Mouse (Mus musculus): ENCODE results near the gene Ptpn22. TPM values are rescaled to one million over a fixed set of nuclear protein-coding genes. Genes with fewer than 3 reads are reported as not detected.

Gene Ptpn22
- polyA plus RNA-seq, 1 experiment from 2014 or later, result 0.58 TPM

DNA sequence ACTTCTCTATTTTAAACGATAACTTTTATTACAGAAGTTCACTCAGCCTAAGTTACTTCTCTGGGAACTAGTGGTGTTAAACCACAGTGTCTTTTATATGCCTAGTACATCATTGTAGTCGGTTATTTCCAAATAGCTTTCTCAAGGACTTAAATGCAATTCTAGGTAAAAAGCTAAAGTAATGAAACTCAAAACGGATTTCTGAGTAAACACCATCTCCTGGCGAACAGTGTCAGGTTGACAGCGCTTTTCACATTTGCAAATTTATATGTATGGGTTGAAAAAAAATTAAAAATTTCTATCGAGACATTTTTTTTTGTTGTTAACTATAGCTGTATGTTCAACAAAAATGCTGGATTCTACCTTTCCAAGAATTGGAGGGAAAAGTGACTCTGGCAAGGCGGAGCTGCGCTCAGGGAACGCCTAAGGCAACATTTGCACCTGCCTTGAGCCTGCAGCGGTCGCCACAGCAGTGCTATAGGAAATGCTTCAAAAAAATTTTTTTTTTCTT lies 53.9 kb downstream of the Ptpn22 start:
- WGBS, result 4% methylated on average over 11 of the region's 11 CpGs
- Histone ChIP-seq H3K27me3 (no peaks in the 10 kb centered on the region), H3K9ac (peak overlapping the region; percentile 78), H3K9me3 (replicated peaks) (no peaks in the 10 kb centered on the region), H3K4me2 (peak overlapping the region; percentile 74), H3K4me1 (peaks cover 11% of the 10 kb centered on the region), H3K4me3 (replicated peaks) (peak overlapping the region; percentile 72), H3K27ac (peak overlapping the region; percentile 93), H3K36me3 (no peaks in the 10 kb centered on the region)
- ATAC-seq (replicated peaks; ENCODE audit: low FRiP score), result no peak; the same call in 1 of the 2 replicates

DNA sequence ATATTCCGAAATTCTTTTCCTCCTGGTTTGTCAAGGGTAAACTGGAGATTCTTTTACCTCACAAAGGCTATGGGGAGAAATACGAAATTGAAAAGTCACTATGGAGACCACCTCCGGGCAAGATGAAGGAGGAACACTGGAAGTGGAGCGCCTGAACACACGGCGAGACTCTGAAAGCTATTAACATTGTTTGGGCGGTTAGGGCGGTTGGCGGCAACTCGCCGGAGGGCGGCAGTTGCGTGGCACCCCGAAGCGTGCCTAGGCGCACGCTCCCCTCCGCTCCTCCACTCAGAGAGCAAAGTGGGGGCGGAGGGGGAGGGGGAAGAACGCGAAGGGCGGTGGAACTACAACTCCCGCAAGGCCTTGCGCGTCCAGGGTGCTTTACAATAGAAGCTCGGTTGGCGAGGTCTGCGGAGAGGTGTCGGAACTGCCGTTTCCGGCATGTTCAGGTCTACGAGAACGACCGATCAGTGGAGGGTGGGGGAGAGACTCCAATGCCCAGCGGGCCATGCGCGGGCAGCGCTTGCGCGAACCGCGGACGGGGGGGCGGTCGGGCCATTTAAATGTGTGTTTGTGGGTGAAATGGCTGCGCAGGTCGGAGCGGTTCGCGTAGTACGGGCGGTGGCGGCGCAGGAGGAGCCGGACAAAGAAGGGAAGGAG lies 54.5 kb downstream of the Ptpn22 start, which contains the start of gene Rsbn1:
Rsbn1 (plus strand) TSS at position 111 of the 660 bp plus-strand sequence.
- Histone ChIP-seq H3K36me3 (no peaks in the 10 kb centered on the region), H3K27me3 (no peaks in the 10 kb centered on the region), H3K9me3 (replicated peaks) (no peaks in the 10 kb centered on the region), H3K27ac (peak within 1 kb of the TSS; percentile 93), H3K4me3 (replicated peaks) (peak within 1 kb of the TSS; percentile 72), H3K4me1 (peaks cover 11% of the 10 kb centered on the region), H3K9ac (peak within 1 kb of the TSS; percentile 78), H3K4me2 (peak within 1 kb of the TSS; percentile 74)
- ATAC-seq (replicated peaks; ENCODE audit: low FRiP score), result peak; percentile 100
- under 1% methylated on average over 53 of the region's 55 CpGs for WGBS

DNA sequence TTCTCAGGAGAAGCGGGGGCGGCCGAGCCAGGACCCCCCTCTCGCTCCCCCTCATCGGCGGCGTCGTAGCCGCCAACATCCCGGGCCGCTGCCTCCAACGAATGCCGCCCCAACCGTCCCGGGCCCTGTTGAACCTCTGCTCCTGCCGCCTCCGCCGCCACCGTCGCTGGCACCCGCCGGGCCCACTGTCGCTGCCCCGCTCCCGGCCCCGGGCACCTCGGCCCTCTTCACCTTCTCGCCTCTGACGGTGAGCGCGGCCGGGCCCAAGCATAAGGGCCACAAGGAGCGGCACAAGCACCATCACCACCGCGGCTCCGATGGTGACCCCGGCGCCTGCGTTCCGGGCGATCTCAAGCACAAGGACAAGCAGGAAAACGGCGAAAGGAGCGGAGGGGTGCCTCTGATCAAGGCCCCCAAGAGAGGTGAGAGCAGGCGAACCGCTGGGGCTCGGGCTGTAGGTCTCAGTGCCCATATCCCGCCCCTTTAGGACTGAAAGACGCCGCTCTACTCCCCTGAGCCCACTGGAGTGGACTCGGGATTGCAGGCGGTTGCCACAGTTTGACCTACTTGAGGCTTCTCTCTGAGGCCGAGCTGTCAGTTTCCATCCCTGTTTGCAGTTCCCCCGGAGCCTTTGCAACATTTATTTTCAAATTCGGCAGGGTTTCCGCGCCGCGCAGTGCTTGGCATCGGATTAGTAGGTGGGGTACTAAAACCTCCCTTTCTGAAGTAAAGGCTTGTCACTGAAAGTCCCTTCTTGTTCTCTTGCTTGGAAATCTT lies 55.3 kb downstream of the Ptpn22 start:
- WGBS, result under 1% methylated on average over 55 of the region's 60 CpGs
- H3K4me2 ChIP-seq, result peak overlapping the region; percentile 74
- H3K4me3 ChIP-seq (replicated peaks), result peak overlapping the region; percentile 72
- H3K4me1 ChIP-seq, result peaks cover 11% of the 10 kb centered on the region
- ATAC-seq (replicated peaks; ENCODE audit: low FRiP score), result peak; percentile 61
- peak overlapping the region; percentile 93 for H3K27ac ChIP-seq
- no peaks in the 10 kb centered on the region for H3K27me3 ChIP-seq
- H3K9ac ChIP-seq, result peak overlapping the region; percentile 78
- H3K36me3 ChIP-seq, result peaks cover 4% of the 10 kb centered on the region; the same call in 1 of the 2 replicates
- no peaks in the 10 kb centered on the region for H3K9me3 ChIP-seq (replicated peaks)

DNA sequence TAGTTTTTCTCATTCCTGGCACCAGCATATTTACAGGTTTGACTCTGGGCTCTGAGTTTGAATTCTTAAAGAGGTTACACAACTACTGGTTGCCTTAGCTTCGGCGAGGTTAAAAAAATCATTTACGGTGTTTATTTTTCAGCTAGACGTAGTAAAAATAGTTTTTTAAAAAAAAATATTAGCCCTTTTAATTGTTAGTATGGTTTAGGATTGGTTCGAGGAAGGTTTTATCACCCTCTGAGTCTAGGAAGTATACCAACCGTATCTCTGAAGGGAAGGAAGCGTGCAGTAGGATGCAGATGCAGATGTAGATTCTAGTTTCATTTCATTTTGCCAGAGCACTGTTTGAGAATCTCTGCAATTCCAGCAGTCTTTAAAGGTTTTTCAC lies 55.9 kb downstream of the Ptpn22 start:
- Histone ChIP-seq H3K4me2 (peak overlapping the region; percentile 74), H3K36me3 (peaks cover 5% of the 10 kb centered on the region; the same call in 1 of the 2 replicates), H3K4me3 (replicated peaks) (peak overlapping the region; percentile 72), H3K9me3 (replicated peaks) (no peaks in the 10 kb centered on the region), H3K27me3 (no peaks in the 10 kb centered on the region), H3K9ac (peak overlapping the region; percentile 78), H3K4me1 (peaks cover 11% of the 10 kb centered on the region), H3K27ac (0 out of 2 replicates have a peak overlapping the region, but pooled peaks have one; percentile 93)
- ATAC-seq (replicated peaks; ENCODE audit: low FRiP score), result no peak
- 3% methylated on average over 7 of the region's 7 CpGs for WGBS

DNA sequence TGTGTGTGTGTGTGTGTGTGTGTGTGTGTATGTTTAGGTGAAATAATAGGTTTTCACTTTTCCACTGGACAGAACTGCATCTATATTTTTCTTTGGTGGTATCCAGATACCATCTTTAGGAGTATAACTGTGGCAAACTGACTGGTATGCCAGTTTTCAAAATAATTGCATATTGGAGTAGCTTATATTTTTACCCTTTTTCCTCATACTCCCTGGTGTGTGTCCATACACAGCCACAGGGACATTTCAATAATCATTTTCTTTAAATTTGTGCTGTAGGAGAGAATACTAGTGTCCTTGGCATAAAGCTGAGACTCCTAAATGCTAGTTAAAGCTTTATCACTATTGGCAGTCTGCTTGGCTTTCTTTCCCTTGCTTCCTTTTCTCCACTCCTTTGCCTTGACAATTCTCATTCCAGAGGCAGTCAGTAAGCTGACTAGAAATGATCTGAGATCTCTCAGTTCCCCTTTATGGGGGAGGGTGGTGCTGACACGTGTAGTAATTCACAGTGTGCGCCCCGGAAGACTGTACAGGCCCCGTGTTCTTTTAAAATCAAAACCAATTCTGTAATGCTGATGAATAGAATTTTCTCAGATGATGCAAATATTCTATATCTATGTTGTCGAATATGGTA lies 56.7 kb downstream of the Ptpn22 start:
- H3K27me3 ChIP-seq, result no peaks in the 10 kb centered on the region
- peak overlapping the region; percentile 11; the same call in 1 of the 2 replicates for H3K9ac ChIP-seq
- peaks cover 5% of the 10 kb centered on the region; the same call in 1 of the 2 replicates for H3K36me3 ChIP-seq
- ATAC-seq (replicated peaks; ENCODE audit: low FRiP score), result no peak
- peak overlapping the region; percentile 28 for H3K4me3 ChIP-seq (replicated peaks)
- H3K27ac ChIP-seq, result no peak overlapping the region
- H3K4me2 ChIP-seq, result peak overlapping the region; percentile 74
- H3K4me1 ChIP-seq, result peaks cover 11% of the 10 kb centered on the region
- 26% methylated on average over 5 of the region's 5 CpGs for WGBS
- H3K9me3 ChIP-seq (replicated peaks), result no peaks in the 10 kb centered on the region

DNA sequence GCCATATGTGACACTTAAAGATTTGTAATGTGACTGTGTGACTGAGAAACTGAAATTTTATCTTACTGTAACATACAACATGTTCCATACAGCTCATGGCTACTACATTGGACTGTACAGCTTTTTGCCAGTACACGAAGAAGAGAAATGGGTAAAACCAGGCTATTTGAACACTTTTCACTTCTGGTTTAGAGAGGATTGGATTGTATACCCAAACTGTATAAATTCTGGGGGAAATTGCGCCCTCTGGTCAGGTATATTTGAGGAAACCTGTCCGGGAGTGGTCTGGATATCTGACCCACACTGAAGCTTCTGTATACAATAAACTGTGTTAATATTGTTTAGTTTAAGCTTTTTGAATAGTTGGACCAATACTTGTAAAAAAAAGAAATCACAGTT lies 57.2 kb downstream of the Ptpn22 start:
- peak overlapping the region; percentile 11; the same call in 1 of the 2 replicates for H3K9ac ChIP-seq
- peaks cover 11% of the 10 kb centered on the region for H3K4me1 ChIP-seq
- H3K4me2 ChIP-seq, result peak overlapping the region; percentile 74
- no peaks in the 10 kb centered on the region for H3K9me3 ChIP-seq (replicated peaks)
- 60% methylated on average over 3 of the region's 3 CpGs for WGBS
- no peak overlapping the region for H3K27ac ChIP-seq
- peak overlapping the region; percentile 28 for H3K4me3 ChIP-seq (replicated peaks)
- H3K27me3 ChIP-seq, result no peaks in the 10 kb centered on the region
- H3K36me3 ChIP-seq, result peaks cover 5% of the 10 kb centered on the region; the same call in 1 of the 2 replicates
- no peak for ATAC-seq (replicated peaks; ENCODE audit: low FRiP score)

DNA sequence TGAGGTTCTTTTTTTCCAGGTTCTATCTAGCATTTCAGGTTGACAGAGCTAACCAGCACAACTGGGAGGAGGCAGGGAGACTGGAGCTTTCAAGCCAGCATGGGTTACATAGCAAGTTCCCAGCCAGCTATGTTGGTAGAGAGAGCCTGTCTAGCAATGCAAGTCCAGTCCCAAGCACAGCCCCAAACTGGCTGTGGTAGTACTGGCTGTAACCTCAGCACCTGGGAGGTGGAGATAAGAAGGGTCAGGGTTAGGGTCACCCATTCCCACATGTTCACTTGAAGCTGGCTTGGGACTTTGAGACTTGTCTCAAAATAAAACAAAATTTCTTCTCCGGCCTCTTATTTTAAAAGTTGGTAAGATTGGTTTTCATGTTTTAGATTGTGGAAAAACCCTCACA lies 60.5 kb downstream of the Ptpn22 start:
- Histone ChIP-seq H3K36me3 (peaks cover 5% of the 10 kb centered on the region; the same call in 1 of the 2 replicates), H3K9me3 (replicated peaks) (no peaks in the 10 kb centered on the region), H3K27me3 (no peaks in the 10 kb centered on the region), H3K4me1 (peaks cover 18% of the 10 kb centered on the region), H3K4me3 (replicated peaks) (no peak overlapping the region), H3K4me2 (no peak overlapping the region), H3K27ac (no peak overlapping the region), H3K9ac (no peak overlapping the region)
- 95% methylated on average over 1 of the region's 1 CpGs for whole genome bisulfite sequencing
- no peak for ATAC-seq (replicated peaks; ENCODE audit: low FRiP score)

DNA sequence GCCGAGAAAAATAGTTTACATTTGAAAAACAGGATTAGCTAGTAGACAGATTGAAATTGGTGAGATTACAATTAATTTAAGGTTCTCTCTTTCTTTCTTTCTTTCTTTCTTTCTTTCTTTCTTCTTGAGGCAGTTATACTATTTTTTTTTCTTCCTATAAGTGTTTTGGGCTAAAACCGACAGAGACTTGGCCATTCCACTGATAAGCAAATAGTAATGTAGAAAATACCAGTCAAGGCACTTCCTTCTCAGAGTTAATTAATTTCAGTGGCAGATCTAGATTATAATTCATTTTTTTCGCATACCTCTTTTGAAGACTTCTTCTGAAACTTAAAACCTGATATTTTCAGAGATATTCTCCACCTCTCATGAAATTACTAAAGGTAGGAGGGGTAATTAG lies 65.7 kb downstream of the Ptpn22 start:
- Histone ChIP-seq H3K27me3 (no peaks in the 10 kb centered on the region), H3K27ac (no peak overlapping the region), H3K9me3 (replicated peaks) (no peaks in the 10 kb centered on the region), H3K4me2 (no peak overlapping the region), H3K36me3 (peaks cover 12% of the 10 kb centered on the region), H3K4me3 (replicated peaks) (no peak overlapping the region), H3K9ac (no peak overlapping the region), H3K4me1 (0 out of 2 replicates have a peak, but pooled peaks cover 7% of the 10 kb centered on the region)
- WGBS, result 62% methylated on average over 3 of the region's 3 CpGs
- no peak for ATAC-seq (replicated peaks; ENCODE audit: low FRiP score)

DNA sequence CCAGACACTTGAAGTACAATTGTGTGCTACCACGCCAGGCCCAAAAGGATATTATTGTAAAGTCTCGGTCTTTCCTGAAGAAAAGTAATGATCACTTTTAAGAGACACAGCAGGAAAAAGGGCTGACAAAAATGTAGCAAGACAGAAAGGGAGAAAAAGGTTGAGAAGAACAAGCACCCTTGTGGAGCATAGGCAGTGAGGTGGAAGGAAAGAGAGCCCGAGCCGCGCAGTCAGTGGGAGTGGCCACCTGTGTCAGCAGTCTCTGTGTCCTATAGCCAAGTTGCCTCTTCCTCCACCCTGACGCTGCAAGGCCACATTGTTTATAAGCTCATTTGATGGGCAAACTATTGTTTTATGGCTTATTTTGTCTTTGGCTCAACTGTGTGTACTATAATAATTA lies 67.9 kb downstream of the Ptpn22 start:
- WGBS, result 62% methylated on average over 6 of the region's 6 CpGs
- 0 out of 2 replicates have a peak, but pooled peaks cover 7% of the 10 kb centered on the region for H3K4me1 ChIP-seq
- H3K36me3 ChIP-seq, result peaks cover 26% of the 10 kb centered on the region
- H3K27ac ChIP-seq, result no peak overlapping the region
- ATAC-seq (replicated peaks; ENCODE audit: low FRiP score), result no peak
- no peaks in the 10 kb centered on the region for H3K27me3 ChIP-seq
- no peaks in the 10 kb centered on the region for H3K9me3 ChIP-seq (replicated peaks)
- H3K4me3 ChIP-seq (replicated peaks), result no peak overlapping the region
- H3K4me2 ChIP-seq, result no peak overlapping the region
- no peak overlapping the region for H3K9ac ChIP-seq

DNA sequence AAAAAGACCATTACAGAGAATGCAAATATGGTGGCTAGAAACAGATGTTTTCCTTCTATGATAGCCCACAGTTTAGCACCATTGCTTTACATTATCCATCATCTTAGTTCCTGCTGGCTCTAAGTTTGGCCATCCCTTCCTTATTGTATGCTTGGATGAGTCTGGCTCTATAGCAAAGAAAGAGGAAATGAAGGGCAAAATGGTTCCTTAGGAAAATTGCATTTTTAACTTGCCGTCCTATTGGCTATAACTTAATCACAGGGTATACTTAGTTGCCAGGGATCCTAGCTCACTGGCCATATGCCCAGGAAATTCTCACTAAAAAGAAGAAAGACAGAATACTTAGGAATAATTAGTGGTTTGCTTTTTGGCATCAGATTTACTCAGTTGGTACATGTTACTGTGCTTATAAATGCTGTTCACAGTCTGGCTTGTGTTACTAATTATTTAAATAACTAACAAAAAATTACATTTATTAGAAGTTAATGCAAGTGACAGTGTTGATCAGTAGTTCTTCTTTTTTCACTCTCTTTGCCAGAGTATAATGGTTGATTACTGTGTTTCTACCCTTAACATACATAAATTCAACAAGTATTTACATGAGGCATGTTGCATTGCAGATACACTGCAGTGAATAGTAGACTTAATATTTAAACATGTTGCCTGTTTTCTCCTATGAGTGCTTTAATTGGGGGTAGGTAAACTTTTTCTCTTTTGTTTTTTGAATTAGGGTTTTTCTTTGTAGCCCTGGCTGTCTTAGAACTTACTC lies 85.4 kb downstream of the Ptpn22 start:
- Histone ChIP-seq H3K4me1 (no peaks in the 10 kb centered on the region), H3K4me2 (no peak overlapping the region), H3K9me3 (replicated peaks) (no peaks in the 10 kb centered on the region), H3K27ac (no peak overlapping the region), H3K36me3 (no peaks in the 10 kb centered on the region), H3K9ac (no peak overlapping the region), H3K4me3 (replicated peaks) (no peak overlapping the region), H3K27me3 (no peaks in the 10 kb centered on the region)
- no peak for ATAC-seq (replicated peaks; ENCODE audit: low FRiP score)
- WGBS, result 83% methylated on average over 1 of the region's 1 CpGs

DNA sequence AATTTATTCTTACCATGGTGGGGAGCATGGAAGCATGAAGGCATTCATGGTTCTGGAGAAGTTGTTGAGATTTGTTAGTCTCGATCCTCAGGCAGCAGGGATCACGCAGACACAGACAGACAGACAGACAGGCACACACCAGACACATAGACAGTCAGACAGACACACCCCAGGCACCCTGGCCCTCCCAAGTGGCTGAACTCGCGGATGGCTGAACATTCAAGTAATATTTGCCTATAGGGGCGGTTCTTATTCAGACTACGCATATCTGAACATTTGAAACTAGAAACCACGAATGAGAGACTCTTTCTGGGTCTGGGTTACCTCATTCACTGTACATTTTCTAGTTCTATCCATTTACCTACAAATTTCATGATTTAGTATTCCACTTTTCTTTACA lies 89.1 kb downstream of the Ptpn22 start:
- no peaks in the 10 kb centered on the region for H3K4me1 ChIP-seq
- 90% methylated on average over 7 of the region's 7 CpGs for WGBS

More for the DNA sequence above, 89.1 kb downstream of the Ptpn22 start:
- no peak for ATAC-seq (replicated peaks; ENCODE audit: low FRiP score)
- Histone ChIP-seq H3K4me3 (replicated peaks) (no peak overlapping the region), H3K4me2 (no peak overlapping the region), H3K9me3 (replicated peaks) (no peaks in the 10 kb centered on the region), H3K9ac (no peak overlapping the region), H3K27me3 (no peaks in the 10 kb centered on the region), H3K36me3 (no peaks in the 10 kb centered on the region), H3K27ac (no peak overlapping the region)

Data from kidney, embryonic 15.5 days (tissue).